22 mouse cellular contexts compared by ENCODE assay signal in the genomic region with DNA sequence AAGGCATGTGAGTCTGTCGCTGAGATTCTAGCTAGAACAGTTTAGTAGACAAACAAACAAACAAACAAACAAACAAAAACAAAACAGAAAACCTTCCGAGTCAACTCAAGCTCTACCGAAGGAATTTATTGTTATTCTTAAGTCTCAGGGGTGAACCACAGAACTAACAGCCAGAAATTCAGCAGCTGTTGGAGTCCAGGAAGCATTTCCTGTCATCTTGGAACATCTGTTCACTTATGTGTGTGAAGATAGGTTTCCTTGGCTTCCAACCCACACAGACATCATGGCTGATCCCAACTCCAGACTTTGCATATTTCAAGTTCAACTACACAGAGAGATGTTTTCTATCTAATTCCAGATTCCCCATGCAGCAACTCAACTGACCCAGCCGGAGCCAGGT. TPM values are rescaled to one million over a fixed set of nuclear protein-coding genes. Genes with fewer than 3 reads are reported as not detected.
DNase-seq lines count a peak whose midpoint lies in the region; ATAC-seq and TF ChIP-seq lines count a peak whose summit lies in the region.
"Had no signal": no experiment of that assay in that cellular context is flagged by ENCODE, and none has a peak within 500 bp of the region (broad histone marks: within the 10 kb centered on the region; RNA-seq: fewer than 3 reads in every experiment).

No protein-coding gene starts in this region.

- H3K4me3 ChIP-seq in intestine, embryonic 14.5 days (ENCODE audit: low read depth, low read length), result no peak overlapping the region
- no peak overlapping the region for H3K4me3 ChIP-seq in intestine, embryonic 16.5 days (ENCODE audit: low read length)
- H3K4me3 ChIP-seq in C2C12 (ENCODE audit: insufficient read depth, poor library complexity, severe bottlenecking), result no peak overlapping the region
- no peak overlapping the region for H3K4me3 ChIP-seq in midbrain, embryonic 10.5 days
- H3K4me3 ChIP-seq in forebrain, postnatal 0 days (ENCODE audit: low read depth, low read length), result no peak overlapping the region
- H3K4me3 ChIP-seq: embryonic facial prominence, embryonic 15.5 days; erythroblast, embryonic 14.5 days; forebrain, embryonic 10.5 days; hindbrain, embryonic 13.5 days; intestine, embryonic 15.5 days had no signal

- ATAC-seq in intestine, embryonic 14.5 days (replicated peaks; ENCODE audit: low FRiP score, low TSS enrichment, low read depth), result no peak
- ATAC-seq in intestine, embryonic 16.5 days, result no peak; the same call in 1 of the 2 replicates
- no peak for ATAC-seq in forebrain, postnatal 0 days
- ATAC-seq: forebrain, embryonic 14.5 days; hindbrain, postnatal 0 days; intestine, embryonic 15.5 days had no signal

- no peaks in the 10 kb centered on the region for H3K79me3 ChIP-seq in C2C12 (ENCODE audit: low read depth)

- TF ChIP-seq CTCF in C2C12 (IDR thresholded peaks at IDR 0.05; ENCODE audit: control insufficient read depth, insufficient read depth, insufficient read length), result no peak
- TF ChIP-seq CTCF in forebrain, postnatal 0 days (IDR thresholded peaks at IDR 0.05; ENCODE audit: low read depth), result no peak

- no peaks in the 10 kb centered on the region for H3K36me3 ChIP-seq in intestine, embryonic 14.5 days (ENCODE audit: control insufficient read depth, insufficient read depth, low read length)
- no peaks in the 10 kb centered on the region for H3K36me3 ChIP-seq in intestine, embryonic 16.5 days (ENCODE audit: control insufficient read depth, insufficient read depth, low read length)
- H3K36me3 ChIP-seq in C2C12 (ENCODE audit: control insufficient read depth, insufficient read depth), result no peaks in the 10 kb centered on the region
- no peaks in the 10 kb centered on the region for H3K36me3 ChIP-seq in midbrain, embryonic 10.5 days
- no peaks in the 10 kb centered on the region for H3K36me3 ChIP-seq in forebrain, postnatal 0 days (ENCODE audit: insufficient read depth)
- H3K36me3 ChIP-seq: embryonic facial prominence, embryonic 15.5 days; forebrain, embryonic 10.5 days; hindbrain, embryonic 13.5 days; intestine, embryonic 15.5 days had no signal

- intact Hi-C loops in heart, postnatal 36 days (cut with DNase I), result no loop called here

- no peaks in the 10 kb centered on the region; the same call in 1 of the 2 replicates for H3K4me1 ChIP-seq in intestine, embryonic 14.5 days (replicated peaks; ENCODE audit: control insufficient read depth, insufficient read depth, low read length)
- H3K4me1 ChIP-seq in intestine, embryonic 16.5 days (ENCODE audit: control insufficient read depth, insufficient read depth, low read length), result no peaks in the 10 kb centered on the region
- no peaks in the 10 kb centered on the region for H3K4me1 ChIP-seq in midbrain, embryonic 10.5 days
- H3K4me1 ChIP-seq in forebrain, postnatal 0 days (ENCODE audit: insufficient read depth), result no peaks in the 10 kb centered on the region
- H3K4me1 ChIP-seq: embryonic facial prominence, embryonic 15.5 days; forebrain, embryonic 10.5 days; hindbrain, embryonic 13.5 days; intestine, embryonic 15.5 days had no signal

- H3K4me2 ChIP-seq in intestine, embryonic 14.5 days (ENCODE audit: low read length), result no peak overlapping the region
- H3K4me2 ChIP-seq in intestine, embryonic 16.5 days (ENCODE audit: low read depth, low read length), result no peak overlapping the region
- H3K4me2 ChIP-seq in forebrain, postnatal 0 days (ENCODE audit: low read depth), result no peak overlapping the region
- H3K4me2 ChIP-seq: embryonic facial prominence, embryonic 15.5 days; hindbrain, embryonic 13.5 days; intestine, embryonic 15.5 days had no signal

- H3K27ac ChIP-seq in intestine, embryonic 14.5 days (ENCODE audit: low read depth), result peak overlapping the region; percentile 54; the same call in 1 of the 2 replicates
- H3K27ac ChIP-seq in intestine, embryonic 16.5 days (ENCODE audit: low read length), result no peak overlapping the region
- no peak overlapping the region for H3K27ac ChIP-seq in midbrain, embryonic 10.5 days (replicated peaks)
- no peak overlapping the region for H3K27ac ChIP-seq in forebrain, postnatal 0 days (ENCODE audit: low read depth, low read length)
- H3K27ac ChIP-seq: embryonic facial prominence, embryonic 15.5 days; forebrain, embryonic 10.5 days; hindbrain, embryonic 13.5 days; hindbrain, postnatal 0 days; intestine, embryonic 15.5 days had no signal

- H3K9me3 ChIP-seq in intestine, embryonic 14.5 days (ENCODE audit: control insufficient read depth, low read length), result no peaks in the 10 kb centered on the region
- no peaks in the 10 kb centered on the region for H3K9me3 ChIP-seq in intestine, embryonic 16.5 days (ENCODE audit: control insufficient read depth, low read length)
- H3K9me3 ChIP-seq in midbrain, embryonic 10.5 days (replicated peaks), result no peaks in the 10 kb centered on the region
- H3K9me3 ChIP-seq in forebrain, postnatal 0 days (ENCODE audit: low read length), result no peaks in the 10 kb centered on the region
- H3K9me3 ChIP-seq: embryonic facial prominence, embryonic 15.5 days; forebrain, embryonic 10.5 days; hindbrain, embryonic 13.5 days; intestine, embryonic 15.5 days had no signal

- H3K9ac ChIP-seq in intestine, embryonic 14.5 days (ENCODE audit: low read length), result no peak overlapping the region
- H3K9ac ChIP-seq in intestine, embryonic 16.5 days (ENCODE audit: low read depth, low read length), result no peak overlapping the region
- no peak overlapping the region for H3K9ac ChIP-seq in forebrain, postnatal 0 days
- H3K9ac ChIP-seq: embryonic facial prominence, embryonic 15.5 days; hindbrain, embryonic 13.5 days; intestine, embryonic 15.5 days had no signal

- no peak overlapping the region for H3ac ChIP-seq in C2C12 (ENCODE audit: control insufficient read depth, insufficient read length, low read depth)

- no peaks in the 10 kb centered on the region for H3K27me3 ChIP-seq in intestine, embryonic 14.5 days (replicated peaks; ENCODE audit: control insufficient read depth, insufficient read depth, low read length)
- H3K27me3 ChIP-seq in intestine, embryonic 16.5 days (replicated peaks; ENCODE audit: control insufficient read depth, insufficient read depth, low read length), result no peaks in the 10 kb centered on the region
- H3K27me3 ChIP-seq in C2C12 (ENCODE audit: control insufficient read depth, insufficient read depth, insufficient read length), result no peaks in the 10 kb centered on the region
- no peaks in the 10 kb centered on the region for H3K27me3 ChIP-seq in midbrain, embryonic 10.5 days (ENCODE audit: low read depth, poor library complexity, severe bottlenecking)
- H3K27me3 ChIP-seq in forebrain, postnatal 0 days (ENCODE audit: insufficient read depth, low read length), result no peaks in the 10 kb centered on the region
- H3K27me3 ChIP-seq: embryonic facial prominence, embryonic 15.5 days; hindbrain, embryonic 13.5 days; intestine, embryonic 15.5 days had no signal

- no peaks in the 10 kb centered on the region for H3K79me2 ChIP-seq in C2C12 (ENCODE audit: control insufficient read depth, insufficient read depth)

- peak; percentile 44 to 45 for DNase-seq in heart, adult 9 months (ENCODE audit: low spot score in 2 of 2)
- DNase-seq in heart, postnatal 36 days, result no peak
- peak; percentile 46 for DNase-seq in intestine, embryonic 14.5 days (ENCODE audit: low spot score)
- peak; percentile 22 for DNase-seq in 3T3-L1 (ENCODE audit: low read depth, low spot score)
- no peak for DNase-seq in midbrain, embryonic 10.5 days (ENCODE audit: low spot score)
- DNase-seq in forebrain, postnatal 0 days, result no peak
- DNase-seq: adrenal gland, postnatal 10 days; B cell, adult 2 months; cerebellum, adult 18-20 months; cerebellum, adult 9-11 months; cerebellum, postnatal 36 days; gastrocnemius, postnatal 14 days; kidney, adult 2 months had no signal

- 51% methylated on average over 4 of the region's 4 CpGs for WGBS in intestine, embryonic 14.5 days
- 59% methylated on average over 4 of the region's 4 CpGs for WGBS in intestine, embryonic 16.5 days
- 75% methylated on average over 4 of the region's 4 CpGs for WGBS in midbrain, embryonic 10.5 days
- 84% methylated on average over 4 of the region's 4 CpGs for WGBS in forebrain, postnatal 0 days

TF ChIP-seq in C2C12, 6 proteins besides CTCF, POLR2A, EP300 and RAD21:
- TF ChIP-seq MYOG (IDR thresholded peaks at IDR 0.05; ENCODE audit: control insufficient read depth, extremely low read depth, insufficient read length) (no peak), MYOD1 (IDR thresholded peaks at IDR 0.05; ENCODE audit: control insufficient read depth, insufficient read length, low read depth) (peak; percentile 61)

RNA-seq across cellular contexts. Expression of a gene that starts 32.6 kb away (rescaled TPM):
- total RNA-seq in heart, postnatal 36 days (2021), result 10 to 100 TPM; 33.2 to 35.4 TPM
- polyA plus RNA-seq in intestine, embryonic 14.5 days (2014; fragmentation: Nextera tagmentation; extraction: Ambion mirVana), result 15.5 and 16.5 TPM in 2 replicates
- 6.1 and 7.5 TPM in 2 replicates for polyA plus RNA-seq in intestine, embryonic 16.5 days (2015; fragmentation: Nextera tagmentation; extraction: Ambion mirVana)
- 21.7 TPM for polyA plus RNA-seq in C2C12 (2012; fragmentation: generic; extraction: Trizol)
- 14.1 and 15.0 TPM in 2 replicates for polyA plus RNA-seq in midbrain, embryonic 10.5 days (2016; fragmentation: Nextera tagmentation; extraction: Ambion mirVana)
- total RNA-seq in forebrain, postnatal 0 days (2014; rRNA removed), result 43.4 and 43.6 TPM in 2 replicates
- 59.8 and 65.5 TPM in 2 replicates for polyA plus RNA-seq in forebrain, postnatal 0 days (2015; fragmentation: Nextera tagmentation; extraction: Ambion mirVana)

Comparison
In these comparisons a context has a peak if more than half of its experiments do, and no peak if none do; other contexts are left out.
1. DNase-seq: peak in heart, adult 9 months (2 of 2), intestine, embryonic 14.5 days (single experiment) and 3T3-L1 (single experiment); none in heart, postnatal 36 days (0 of 2), midbrain, embryonic 10.5 days (single experiment) and forebrain, postnatal 0 days (single experiment).